In the genomic region with DNA sequence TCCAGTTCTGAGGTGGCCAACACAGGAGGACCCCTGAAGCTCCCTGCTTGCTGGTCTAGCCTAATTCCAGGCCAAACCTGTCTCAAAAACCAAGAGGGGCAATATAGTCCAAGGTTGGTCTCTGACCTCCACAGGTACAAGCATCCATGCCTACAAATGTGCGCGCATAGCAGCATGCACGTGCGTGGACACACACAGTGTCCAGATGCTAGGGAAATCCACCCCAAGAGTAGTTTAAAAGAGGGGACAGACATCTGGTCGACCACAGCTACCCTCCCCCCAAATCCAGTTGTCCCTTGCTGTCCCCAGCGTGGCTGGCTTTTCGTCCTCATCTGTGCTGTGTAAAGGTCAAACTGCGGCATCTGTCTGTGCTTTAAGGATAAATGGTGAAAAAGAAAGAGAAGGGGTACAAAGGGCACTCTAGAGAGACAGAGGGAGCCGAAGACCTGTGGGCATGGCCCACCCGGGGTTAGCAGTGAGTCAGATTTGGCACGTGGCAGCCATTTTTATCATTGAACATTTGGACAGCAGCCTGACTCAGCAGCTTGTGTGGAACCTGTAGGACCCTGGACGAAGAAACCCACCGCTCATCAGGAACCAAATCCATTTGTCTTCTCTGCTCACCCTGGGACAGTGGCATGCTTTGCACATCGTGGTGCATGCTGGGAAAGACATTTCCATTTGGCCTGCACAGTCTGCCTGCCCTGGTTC, we compare ENCODE assay signal across 26 mouse cellular contexts. TPM values are rescaled to one million over a fixed set of nuclear protein-coding genes. Genes with fewer than 3 reads are reported as not detected.
A peak's percentile ranks its signal among the peaks of the same experiment; 100 is the strongest.
DNase-seq lines count a peak whose midpoint lies in the region; ATAC-seq lines count a peak whose summit lies in the region.
"Had no signal": no experiment of that assay in that cellular context is flagged by ENCODE, and none has a peak within 500 bp of the region (broad histone marks: within the 10 kb centered on the region; RNA-seq: fewer than 3 reads in every experiment).

No protein-coding gene starts in this region.

- peaks cover 15% of the 10 kb centered on the region for H3K9me3 ChIP-seq in megakaryocyte, embryonic 14.5 days
- peaks cover 12% of the 10 kb centered on the region; the same call in 1 of the 2 replicates for H3K9me3 ChIP-seq in embryonic facial prominence, embryonic 10.5 days
- H3K9me3 ChIP-seq: embryonic facial prominence, embryonic 13.5 days; intestine, embryonic 15.5 days; liver, embryonic 13.5 days; midbrain, embryonic 15.5 days had no signal

- H3K4me3 ChIP-seq in megakaryocyte, embryonic 14.5 days (replicated peaks), result peak overlapping the region; percentile 8
- no peak overlapping the region for H3K4me3 ChIP-seq in embryonic facial prominence, embryonic 10.5 days
- H3K4me3 ChIP-seq: embryonic facial prominence, embryonic 13.5 days; intestine, embryonic 15.5 days; layer of hippocampus, adult 2 months; liver, embryonic 13.5 days; midbrain, embryonic 10.5 days; midbrain, embryonic 15.5 days had no signal

- H3K27me3 ChIP-seq in megakaryocyte, embryonic 14.5 days (replicated peaks), result peaks cover 81% of the 10 kb centered on the region
- no peaks in the 10 kb centered on the region for H3K27me3 ChIP-seq in embryonic facial prominence, embryonic 10.5 days (replicated peaks; ENCODE audit: low read depth, poor library complexity, severe bottlenecking)
- H3K27me3 ChIP-seq: embryonic facial prominence, embryonic 13.5 days; intestine, embryonic 15.5 days; liver, embryonic 13.5 days; midbrain, embryonic 15.5 days had no signal

- H3K36me3 ChIP-seq in megakaryocyte, embryonic 14.5 days (replicated peaks; ENCODE audit: low read length), result no peaks in the 10 kb centered on the region
- 0 out of 2 replicates have a peak, but pooled peaks cover 5% of the 10 kb centered on the region for H3K36me3 ChIP-seq in embryonic facial prominence, embryonic 10.5 days (replicated peaks)
- H3K36me3 ChIP-seq: embryonic facial prominence, embryonic 13.5 days; intestine, embryonic 15.5 days; liver, embryonic 13.5 days; midbrain, embryonic 10.5 days; midbrain, embryonic 15.5 days had no signal

- H3K27ac ChIP-seq in embryonic facial prominence, embryonic 10.5 days (replicated peaks), result peak overlapping the region; percentile 52
- H3K27ac ChIP-seq: intestine, embryonic 15.5 days; layer of hippocampus, adult 2 months; liver, embryonic 13.5 days; midbrain, embryonic 10.5 days; midbrain, embryonic 15.5 days had no signal

- no peak for ATAC-seq in megakaryocyte, adult 5-6 weeks (ENCODE audit: poor library complexity, severe bottlenecking)
- ATAC-seq: forebrain, embryonic 14.5 days; hindbrain, embryonic 16.5 days; intestine, embryonic 15.5 days; lung, postnatal 0 days; midbrain, embryonic 15.5 days had no signal

- DNase-seq in heart, adult 11 months, result peak; percentile 89
- no peak for DNase-seq in heart, adult 9 months (ENCODE audit: low spot score in 2 of 2)
- no peak for DNase-seq in embryonic facial prominence, embryonic 10.5 days (ENCODE audit: low spot score)
- DNase-seq in adrenal gland, adult 8-10 months, result no peak
- no peak for DNase-seq in layer of hippocampus, postnatal 14 days (ENCODE audit: low spot score in 2 of 2)
- DNase-seq: adrenal gland, postnatal 14 days; cerebellum, adult 11 months; cerebellum, adult 9-11 months; gastrocnemius, postnatal 25 days; heart, adult 18-20 months; kidney, postnatal 36 days; liver, embryonic 13.5 days; lung, adult 18-20 months; spleen, adult 18-20 months; thymus, adult 2 months; thymus, postnatal 36 days had no signal

- 80% methylated on average over 14 of the region's 14 CpGs for WGBS in embryonic facial prominence, embryonic 10.5 days

- H3K4me1 ChIP-seq in megakaryocyte, embryonic 14.5 days, result peaks cover 58% of the 10 kb centered on the region
- H3K4me1 ChIP-seq in embryonic facial prominence, embryonic 10.5 days, result peaks cover 64% of the 10 kb centered on the region

RNA-seq across cellular contexts. Expression of gene Sik1, which starts 23.6 kb away (rescaled TPM):
- 8.7 and 12.8 TPM in 2 replicates for polyA plus RNA-seq in megakaryocyte, embryonic 14.5 days (2012; ENCODE audit: insufficient read depth, low replicate concordance)
- 29.9 and 37.6 TPM in 2 replicates for total RNA-seq in megakaryocyte, adult 5-6 weeks (2015)
- total RNA-seq in megakaryocyte, adult 5-6 weeks (2017), result 30.6 and 31.2 TPM in 2 replicates
- polyA plus RNA-seq in embryonic facial prominence, embryonic 10.5 days (2016; fragmentation: Nextera tagmentation; extraction: Ambion mirVana), result 12.7 and 15.5 TPM in 2 replicates
- total RNA-seq in adrenal gland, adult 8-10 months (2022), result 100 to 1,000 TPM in 1 of 4 experiments, 10 to 100 TPM in 2, 1 to 10 TPM in 1; 8.6 to 127 (median 15.7) TPM
- 10 to 100 TPM; 16.1 to 16.7 TPM for total RNA-seq in layer of hippocampus, postnatal 14 days (2021)
